Mouse (Mus musculus): Measurements from ENCODE around the gene Cnot8. TPM values are rescaled to one million over a fixed set of nuclear protein-coding genes. Genes with fewer than 3 reads are reported as not detected.
A peak's percentile ranks its signal among the peaks of the same experiment; 100 is the strongest.

Gene Cnot8
- total and polyA plus RNA-seq, 2 experiments from 2014 or later, result 80.0 to 88.7 TPM

DNA sequence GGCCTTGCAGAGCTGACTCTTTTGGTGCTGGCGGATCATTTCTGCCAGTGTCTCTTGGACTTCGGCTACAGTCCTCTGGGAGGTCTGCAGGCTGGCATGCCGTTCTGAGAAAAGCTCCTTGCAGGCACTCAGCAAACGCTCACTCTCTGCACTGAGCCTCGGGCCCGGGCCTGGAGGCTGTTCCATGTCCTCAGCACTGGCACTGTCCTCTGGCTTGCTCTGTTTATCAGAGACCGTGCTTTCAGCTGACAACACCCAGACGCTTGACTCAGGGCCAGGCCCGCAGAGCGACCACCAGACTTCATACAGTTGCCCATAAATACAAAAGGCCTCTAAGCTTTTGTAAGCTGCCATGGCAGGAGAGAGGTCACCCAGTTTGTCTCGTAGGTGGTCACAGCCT lies 21.1 kb downstream of the Cnot8 start:
- ATAC-seq (ENCODE audit: low FRiP score), result no peak

DNA sequence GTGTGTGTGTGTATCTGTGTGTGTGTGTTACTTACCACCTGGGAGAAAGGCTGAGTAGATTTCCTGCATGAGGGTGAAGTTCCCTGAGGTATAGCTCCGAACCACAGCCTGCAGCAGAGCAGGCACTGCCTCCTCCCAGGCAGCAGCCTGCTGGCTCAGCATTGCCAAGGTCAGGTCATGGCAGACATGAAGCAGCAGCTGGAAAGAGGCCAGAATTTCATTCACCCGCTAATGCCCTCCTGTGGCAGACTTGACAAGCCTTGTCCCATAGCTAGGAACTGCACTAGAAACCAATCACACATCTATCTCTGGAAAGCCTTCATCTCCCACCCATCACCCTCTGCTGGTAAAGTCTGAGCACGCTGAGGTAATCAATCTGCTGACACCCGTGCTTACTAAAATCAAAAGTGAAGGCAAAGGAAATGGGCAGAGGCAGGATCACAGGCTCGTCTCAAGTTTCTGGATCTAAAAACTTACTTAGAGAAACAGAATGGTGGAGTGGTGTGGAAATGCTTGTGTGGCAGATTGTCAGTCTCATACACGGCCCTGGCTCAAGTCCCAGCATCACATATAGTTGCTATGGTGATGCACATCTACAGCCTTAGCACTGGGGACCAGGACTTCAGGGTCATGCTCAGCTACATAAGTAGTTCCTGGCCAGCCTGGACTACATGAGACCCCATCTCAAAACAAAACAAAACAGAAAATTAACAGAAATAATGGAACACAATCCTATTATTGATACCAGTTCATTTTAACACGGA lies 22.6 kb downstream of the Cnot8 start:
- Histone ChIP-seq H3K4me2 (ENCODE audit: low read depth, low read length, poor library complexity, severe bottlenecking) (no peak overlapping the region), H3K4me1 (ENCODE audit: insufficient read depth, low read length) (no peaks in the 10 kb centered on the region), H3K36me3 (ENCODE audit: insufficient read depth, low read length) (peaks cover 69% of the 10 kb centered on the region), H3K27me3 (ENCODE audit: insufficient read depth, low read length) (no peaks in the 10 kb centered on the region), H3K4me3 (ENCODE audit: low read depth, low read length) (no peak overlapping the region), H3K9me3 (ENCODE audit: low read length) (no peaks in the 10 kb centered on the region), H3K9ac (replicated peaks; ENCODE audit: low read length, poor library complexity, severe bottlenecking) (no peak overlapping the region), H3K27ac (ENCODE audit: low read depth, low read length) (no peak overlapping the region)
- WGBS, result 74% methylated on average over 7 of the region's 7 CpGs
- DNase-seq (ENCODE audit: low spot score) (peak; percentile 90), ATAC-seq (ENCODE audit: low FRiP score) (no peak)
- TF ChIP-seq CTCF (IDR thresholded peaks at IDR 0.05), result peak; percentile 45

More for the DNA sequence above, 21.1 kb downstream of the Cnot8 start:
- Histone ChIP-seq H3K4me2 (ENCODE audit: low read depth, low read length, poor library complexity, severe bottlenecking) (no peak overlapping the region), H3K4me1 (ENCODE audit: insufficient read depth, low read length) (no peaks in the 10 kb centered on the region), H3K9me3 (ENCODE audit: low read length) (no peaks in the 10 kb centered on the region), H3K27me3 (ENCODE audit: insufficient read depth, low read length) (no peaks in the 10 kb centered on the region), H3K4me3 (ENCODE audit: low read depth, low read length) (no peak overlapping the region), H3K36me3 (ENCODE audit: insufficient read depth, low read length) (peaks cover 71% of the 10 kb centered on the region), H3K27ac (ENCODE audit: low read depth, low read length) (no peak overlapping the region), H3K9ac (replicated peaks; ENCODE audit: low read length, poor library complexity, severe bottlenecking) (no peak overlapping the region)
- TF ChIP-seq CTCF (IDR thresholded peaks at IDR 0.05), result no peak
- 87% methylated on average over 11 of the region's 11 CpGs for WGBS
- DNase-seq (ENCODE audit: low spot score), result no peak

DNA sequence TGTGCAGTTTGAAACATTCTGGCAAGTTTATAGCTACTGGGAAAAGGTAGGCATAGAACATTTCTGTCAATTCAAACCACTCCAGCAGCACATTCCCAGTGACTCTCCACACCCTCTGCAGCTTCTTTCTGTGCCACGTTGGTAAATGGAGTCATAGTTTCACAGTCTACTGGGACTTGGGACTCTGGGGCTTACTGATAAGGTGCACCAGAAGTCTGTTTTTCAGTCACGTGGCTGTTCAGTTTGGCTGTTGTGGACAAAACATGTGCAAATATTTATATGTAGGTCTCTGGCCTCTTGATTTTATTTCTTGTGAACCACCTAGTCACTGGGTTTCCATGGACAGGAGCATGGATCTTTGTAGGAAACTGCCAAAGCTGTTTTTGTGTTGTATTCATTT lies 23.6 kb downstream of the Cnot8 start:
- Histone ChIP-seq H3K27me3 (ENCODE audit: insufficient read depth, low read length) (no peaks in the 10 kb centered on the region), H3K4me2 (ENCODE audit: low read depth, low read length, poor library complexity, severe bottlenecking) (no peak overlapping the region), H3K4me1 (ENCODE audit: insufficient read depth, low read length) (no peaks in the 10 kb centered on the region), H3K27ac (ENCODE audit: low read depth, low read length) (no peak overlapping the region), H3K4me3 (ENCODE audit: low read depth, low read length) (no peak overlapping the region), H3K9me3 (ENCODE audit: low read length) (no peaks in the 10 kb centered on the region), H3K36me3 (ENCODE audit: insufficient read depth, low read length) (peaks cover 68% of the 10 kb centered on the region), H3K9ac (replicated peaks; ENCODE audit: low read length, poor library complexity, severe bottlenecking) (no peak overlapping the region)
- no peak for DNase-seq (ENCODE audit: low spot score)
- no peak for TF ChIP-seq CTCF (IDR thresholded peaks at IDR 0.05)
- WGBS, result 83% methylated on average over 2 of the region's 2 CpGs
- ATAC-seq (ENCODE audit: low FRiP score), result no peak

DNA sequence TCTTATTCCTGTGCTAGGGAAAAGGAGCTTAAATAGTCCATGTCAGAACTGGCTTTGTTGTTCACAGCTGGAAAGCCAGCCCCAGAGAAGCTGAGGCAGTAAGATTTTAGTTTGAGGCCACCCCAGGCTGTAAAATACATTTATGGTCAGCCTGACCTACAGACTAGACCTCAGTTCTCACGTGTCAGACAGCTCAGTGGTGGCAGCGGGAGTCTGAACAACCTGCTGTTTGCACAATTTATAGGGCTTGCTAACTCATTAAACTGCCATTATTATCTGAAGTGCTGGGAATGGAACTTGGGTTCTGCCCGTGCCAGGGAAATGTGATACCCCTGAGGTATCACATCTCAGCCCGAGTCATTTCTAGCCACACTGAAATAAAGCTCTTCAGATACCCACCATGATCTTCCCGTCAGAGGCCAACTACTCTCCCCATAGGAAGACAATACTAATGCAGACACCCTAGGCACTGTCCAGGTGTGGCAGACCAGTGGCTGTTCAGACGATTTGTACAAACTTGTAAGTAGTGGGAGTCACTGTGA lies 25.4 kb downstream of the Cnot8 start:
- H3K4me1 ChIP-seq (ENCODE audit: insufficient read depth, low read length), result no peaks in the 10 kb centered on the region
- no peak overlapping the region for H3K27ac ChIP-seq (ENCODE audit: low read depth, low read length)
- 82% methylated on average over 6 of the region's 6 CpGs for WGBS
- H3K4me3 ChIP-seq (ENCODE audit: low read depth, low read length), result no peak overlapping the region
- peaks cover 60% of the 10 kb centered on the region for H3K36me3 ChIP-seq (ENCODE audit: insufficient read depth, low read length)
- no peak overlapping the region for H3K9ac ChIP-seq (replicated peaks; ENCODE audit: low read length, poor library complexity, severe bottlenecking)
- H3K27me3 ChIP-seq (ENCODE audit: insufficient read depth, low read length), result no peaks in the 10 kb centered on the region
- no peak overlapping the region for H3K4me2 ChIP-seq (ENCODE audit: low read depth, low read length, poor library complexity, severe bottlenecking)
- TF ChIP-seq CTCF (IDR thresholded peaks at IDR 0.05), result no peak
- H3K9me3 ChIP-seq (ENCODE audit: low read length), result no peaks in the 10 kb centered on the region
- ATAC-seq (ENCODE audit: low FRiP score) (no peak), DNase-seq (ENCODE audit: low spot score) (no peak)

DNA sequence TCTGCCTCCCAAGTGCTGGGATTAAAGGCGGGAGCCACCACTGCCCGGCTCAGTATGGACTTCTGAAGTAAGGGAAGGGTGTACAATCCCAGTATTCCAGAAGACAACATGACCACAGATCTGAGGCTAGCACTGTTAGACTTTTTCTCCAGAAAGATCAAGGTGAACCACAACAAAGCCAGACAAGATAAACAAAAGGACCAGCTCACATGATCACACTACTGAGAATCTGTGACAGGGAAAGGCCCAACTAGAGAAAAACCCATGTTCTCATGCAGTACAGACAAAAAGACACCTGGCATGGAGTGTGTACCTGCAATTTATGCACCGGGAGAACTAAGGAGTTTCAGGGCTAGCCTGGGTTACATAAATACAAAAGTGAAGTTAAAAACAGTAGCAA lies 28.1 kb downstream of the Cnot8 start:
- H3K4me2 ChIP-seq (ENCODE audit: low read depth, low read length, poor library complexity, severe bottlenecking), result no peak overlapping the region
- H3K4me3 ChIP-seq (ENCODE audit: low read depth, low read length), result no peak overlapping the region
- DNase-seq (ENCODE audit: low spot score) (no peak), ATAC-seq (ENCODE audit: low FRiP score) (no peak)
- 99% methylated on average over 3 of the region's 3 CpGs for WGBS
- H3K27ac ChIP-seq (ENCODE audit: low read depth, low read length), result no peak overlapping the region
- no peaks in the 10 kb centered on the region for H3K27me3 ChIP-seq (ENCODE audit: insufficient read depth, low read length)
- TF ChIP-seq CTCF (IDR thresholded peaks at IDR 0.05), result no peak
- no peaks in the 10 kb centered on the region for H3K9me3 ChIP-seq (ENCODE audit: low read length)
- H3K36me3 ChIP-seq (ENCODE audit: insufficient read depth, low read length), result peaks cover 75% of the 10 kb centered on the region
- H3K9ac ChIP-seq (replicated peaks; ENCODE audit: low read length, poor library complexity, severe bottlenecking), result no peak overlapping the region
- H3K4me1 ChIP-seq (ENCODE audit: insufficient read depth, low read length), result no peaks in the 10 kb centered on the region

DNA sequence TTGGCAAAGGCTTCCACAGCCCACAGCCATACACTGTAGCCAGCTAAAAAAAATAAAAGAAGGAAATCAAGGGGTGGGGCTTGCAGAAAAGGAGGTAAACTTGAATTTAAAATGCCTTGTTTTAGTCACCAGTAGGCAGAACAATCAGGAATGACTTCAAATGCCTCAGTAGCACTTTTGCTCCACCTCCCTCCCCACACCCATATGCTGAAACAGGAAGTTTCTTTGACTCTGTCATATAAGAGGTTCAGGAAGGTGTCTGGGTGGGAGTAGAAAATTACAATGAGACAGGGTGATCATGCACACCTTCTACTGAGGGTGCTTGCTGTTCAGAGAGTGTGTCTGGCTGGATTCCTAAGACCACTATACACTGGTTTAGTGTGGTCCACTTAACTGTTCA lies 30.9 kb downstream of the Cnot8 start:
- Histone ChIP-seq H3K27ac (ENCODE audit: low read depth, low read length) (no peak overlapping the region), H3K36me3 (ENCODE audit: insufficient read depth, low read length) (peaks cover 69% of the 10 kb centered on the region), H3K4me1 (ENCODE audit: insufficient read depth, low read length) (no peaks in the 10 kb centered on the region), H3K27me3 (ENCODE audit: insufficient read depth, low read length) (no peaks in the 10 kb centered on the region), H3K4me2 (ENCODE audit: low read depth, low read length, poor library complexity, severe bottlenecking) (no peak overlapping the region), H3K9me3 (ENCODE audit: low read length) (no peaks in the 10 kb centered on the region), H3K4me3 (ENCODE audit: low read depth, low read length) (no peak overlapping the region), H3K9ac (replicated peaks; ENCODE audit: low read length, poor library complexity, severe bottlenecking) (no peak overlapping the region)
- ATAC-seq (ENCODE audit: low FRiP score) (no peak), DNase-seq (ENCODE audit: low spot score) (no peak)
- no peak for TF ChIP-seq CTCF (IDR thresholded peaks at IDR 0.05)

Measured in midbrain, postnatal 0 days (tissue).